Mouse (Mus musculus) A20 (cell line): Measurements from ENCODE around the gene Nphp4.

Experiments used
- DNase-seq: peaks from one replicate; pipeline ENCODE4 v3.0.0-alpha.2; 2011; ENCODE audit warnings: low read depth, low spot score

The Nphp4 gene

DNA sequence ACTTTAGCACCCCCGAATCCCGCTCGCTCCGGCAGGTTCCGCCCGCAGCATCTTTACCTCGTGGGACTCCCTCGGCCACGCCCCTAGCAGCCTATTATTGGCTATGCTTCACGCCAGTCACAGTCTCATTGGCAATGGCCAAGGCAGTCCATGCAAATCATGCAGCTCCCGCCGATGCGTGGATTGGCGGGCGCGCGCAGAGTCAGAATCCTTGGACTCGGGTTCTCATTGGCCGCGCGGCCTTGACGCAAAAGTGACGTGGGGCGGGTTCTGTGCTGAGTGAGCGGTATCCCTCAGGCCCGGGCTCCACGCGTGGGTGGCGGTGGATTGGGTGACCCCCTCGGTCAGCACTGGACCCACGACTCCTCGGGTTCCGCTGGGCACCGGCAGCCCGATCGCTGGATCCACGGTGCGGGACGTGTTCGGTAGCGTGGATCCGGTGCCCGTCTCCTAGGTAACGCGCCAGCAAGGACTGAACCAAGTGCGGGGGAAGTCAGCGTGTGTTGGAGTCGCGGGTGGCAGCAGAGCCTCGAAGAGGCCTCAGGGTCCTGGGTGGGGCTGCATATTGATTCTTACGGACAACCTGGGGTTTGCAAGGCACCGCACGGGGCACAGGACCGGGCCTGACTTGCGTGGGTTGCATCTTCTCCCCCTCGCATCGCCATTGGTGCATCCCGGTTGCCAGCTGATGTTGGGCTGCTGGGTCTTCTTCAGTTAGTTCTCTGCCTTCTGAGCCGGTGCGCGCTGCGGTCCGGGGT lies 1.1 kb downstream of the Nphp4 start, which contains the start of gene Kcnab2:
TSS of gene Kcnab2 (minus strand) at position 406 of the 758 bp plus-strand sequence.
- DNase-seq, result no peak

DNA sequence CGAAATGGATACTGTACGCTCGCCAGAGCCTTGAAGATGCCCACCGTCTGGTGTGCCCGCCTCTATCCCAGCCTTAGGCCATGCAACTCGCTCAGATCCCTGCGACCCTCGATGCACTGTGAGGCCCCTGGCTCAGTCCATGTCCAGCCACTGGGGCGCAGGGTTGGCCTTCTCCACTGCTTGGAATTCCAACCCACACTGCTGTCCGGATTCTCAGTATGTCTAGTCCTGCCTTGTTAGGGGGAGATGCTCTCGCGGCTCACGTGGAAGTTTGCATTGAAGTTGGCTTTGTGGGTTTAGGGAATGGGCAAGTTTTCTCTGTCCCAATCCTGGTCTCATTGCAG lies 1.7 kb downstream of the Nphp4 start:
- DNase-seq, result no peak

DNA sequence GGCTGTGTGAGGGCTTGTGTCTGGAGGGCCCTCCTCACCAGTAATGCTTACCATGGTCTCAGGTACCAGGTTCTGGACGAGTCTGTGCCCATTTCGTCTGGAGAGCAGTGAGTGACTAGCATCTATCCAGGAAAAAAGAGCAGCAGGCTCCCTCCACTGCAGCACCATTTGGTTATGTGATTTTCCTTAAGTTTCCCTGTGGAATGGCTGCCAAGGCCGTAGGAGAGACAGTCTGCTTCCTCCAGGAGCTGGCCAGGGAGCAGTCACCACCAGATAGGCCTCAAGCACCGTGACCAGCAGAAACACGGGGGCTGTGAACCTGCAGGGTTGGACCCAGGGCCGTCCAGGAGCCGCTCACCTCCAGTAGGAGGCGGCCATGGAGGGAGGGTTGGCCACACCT lies 3.9 kb downstream of the Nphp4 start:
- DNase-seq, result no peak

DNA sequence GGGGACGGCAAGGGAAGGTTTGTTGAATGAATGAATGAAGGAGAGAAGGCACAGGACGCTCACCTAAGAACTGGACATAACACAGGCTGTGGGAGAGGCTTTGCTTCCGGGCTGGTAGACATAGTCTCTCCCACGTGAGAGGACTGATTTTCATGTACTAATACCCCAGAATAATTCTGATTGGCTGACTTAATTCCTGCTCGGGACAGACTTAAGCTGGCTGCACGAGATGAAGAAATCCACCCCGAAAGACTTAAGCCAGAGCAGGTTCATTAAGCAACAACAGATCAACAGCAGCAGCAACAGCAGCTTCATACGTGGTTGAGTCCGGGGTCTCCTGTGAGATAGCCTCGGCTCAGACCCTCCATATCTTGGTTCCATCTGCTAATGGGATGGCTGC lies 11.5 kb downstream of the Nphp4 start:
- DNase-seq, result no peak

DNA sequence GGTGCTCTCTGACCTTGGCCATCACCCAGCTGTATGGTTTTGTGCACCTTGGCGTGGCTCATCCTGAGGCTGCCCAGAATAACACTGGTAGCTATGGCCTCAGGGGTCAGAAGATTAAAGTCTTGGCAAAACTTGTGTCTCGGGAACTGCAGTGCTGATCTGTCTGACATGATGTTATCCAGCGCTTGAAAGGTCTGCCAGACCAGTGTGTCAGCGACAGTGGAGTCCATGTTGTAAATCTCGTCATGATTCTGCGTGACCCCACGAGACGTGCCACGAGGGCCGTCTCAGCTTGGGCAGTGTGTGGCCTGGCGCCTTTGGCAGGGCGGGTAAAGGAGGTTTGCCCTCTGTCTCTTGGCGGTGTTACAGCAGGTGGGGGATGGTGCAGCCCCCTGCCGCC lies 13.8 kb downstream of the Nphp4 start:
- no peak for DNase-seq

DNA sequence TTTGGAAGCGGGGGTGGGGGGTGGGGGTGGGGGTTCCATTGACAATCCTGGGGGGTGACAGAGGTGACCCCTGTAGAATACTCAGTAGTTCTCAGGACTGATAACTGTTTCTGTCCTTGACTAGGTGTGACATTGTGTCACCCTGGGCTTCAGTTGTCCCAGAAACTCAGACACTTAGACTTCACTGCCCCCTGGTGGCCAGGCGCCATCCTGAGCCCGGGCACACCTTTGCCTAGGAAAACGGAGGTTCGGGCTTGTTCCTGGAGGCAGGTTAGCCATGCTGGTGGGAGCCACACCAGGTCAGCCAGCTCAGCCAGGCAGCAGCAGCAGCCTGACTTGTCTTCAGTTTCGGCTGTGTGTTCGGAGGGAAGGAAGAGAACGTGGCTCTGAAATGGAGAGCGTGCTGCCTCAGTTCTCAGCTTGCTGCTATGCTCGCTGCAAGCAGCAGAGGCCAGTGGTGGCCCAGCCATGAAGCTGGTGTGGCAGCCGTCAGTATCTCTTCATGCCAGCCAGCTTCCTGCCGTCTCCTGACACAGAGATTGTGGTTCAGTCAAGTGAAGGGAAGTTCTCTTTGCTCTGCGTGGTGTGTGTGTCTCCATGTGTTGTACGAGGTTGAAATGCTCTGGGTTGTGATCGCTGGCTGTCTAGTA lies 14.9 kb downstream of the Nphp4 start:
- no peak for DNase-seq

DNA sequence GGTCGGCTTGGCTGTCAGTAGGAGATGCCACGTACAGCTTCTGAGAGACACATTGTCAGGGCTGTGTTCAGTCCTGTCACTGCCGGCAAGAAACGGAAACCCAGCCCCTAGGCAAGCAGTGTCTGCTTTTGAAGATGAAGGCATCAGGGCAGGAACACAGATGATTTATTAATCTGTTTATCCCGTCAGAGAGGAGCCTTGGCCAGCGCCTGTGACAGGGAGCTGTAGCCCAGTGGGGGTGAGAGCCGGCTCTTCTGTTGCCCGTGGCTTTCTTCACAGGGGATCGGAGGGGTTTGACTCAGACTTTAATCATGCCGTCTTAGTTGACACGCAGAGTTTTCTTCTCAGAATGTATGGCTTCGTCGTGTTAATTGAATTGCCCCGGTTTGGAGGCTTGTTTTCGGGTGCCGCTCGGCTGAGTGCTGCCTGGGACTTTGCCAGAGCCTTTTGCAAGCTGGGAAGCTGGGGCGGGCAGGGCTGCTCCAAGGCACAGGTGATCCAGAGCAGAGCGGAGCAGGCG lies 17.9 kb downstream of the Nphp4 start:
- no peak for DNase-seq

DNA sequence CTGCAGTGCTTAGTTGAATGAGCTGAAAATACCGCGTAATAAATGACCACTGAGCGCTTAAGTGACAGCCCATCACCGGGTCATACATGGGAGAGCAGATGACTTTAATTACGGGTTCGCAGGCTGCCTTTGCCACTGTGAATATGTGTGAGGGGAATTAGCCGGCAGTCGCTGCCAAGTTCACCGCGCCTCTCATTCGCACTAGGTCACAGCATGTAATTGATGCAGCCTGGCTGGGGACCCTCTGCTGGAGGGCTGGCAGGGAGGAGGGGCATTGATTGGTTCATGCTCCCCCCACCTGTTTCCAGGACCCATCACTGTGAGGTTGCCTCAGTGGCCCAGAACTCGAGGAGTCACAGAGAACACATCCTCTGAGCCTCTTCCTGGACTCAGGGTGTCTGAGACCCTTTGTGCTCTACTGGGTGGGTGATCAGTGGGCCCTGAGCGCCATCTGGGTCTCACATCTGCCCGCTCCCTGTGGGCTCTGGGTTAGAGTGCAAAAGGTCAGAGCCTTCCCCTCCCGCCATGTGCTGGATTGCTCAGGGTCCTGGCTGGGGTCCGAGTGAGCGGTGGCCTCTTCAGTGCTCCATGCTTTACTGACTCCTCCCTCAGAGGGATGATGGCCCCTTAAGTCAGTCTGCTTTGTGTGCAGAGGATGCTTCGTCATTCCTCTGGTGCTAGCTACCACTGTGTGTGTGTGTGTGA lies 35.9 kb downstream of the Nphp4 start:
- no peak for DNase-seq

DNA sequence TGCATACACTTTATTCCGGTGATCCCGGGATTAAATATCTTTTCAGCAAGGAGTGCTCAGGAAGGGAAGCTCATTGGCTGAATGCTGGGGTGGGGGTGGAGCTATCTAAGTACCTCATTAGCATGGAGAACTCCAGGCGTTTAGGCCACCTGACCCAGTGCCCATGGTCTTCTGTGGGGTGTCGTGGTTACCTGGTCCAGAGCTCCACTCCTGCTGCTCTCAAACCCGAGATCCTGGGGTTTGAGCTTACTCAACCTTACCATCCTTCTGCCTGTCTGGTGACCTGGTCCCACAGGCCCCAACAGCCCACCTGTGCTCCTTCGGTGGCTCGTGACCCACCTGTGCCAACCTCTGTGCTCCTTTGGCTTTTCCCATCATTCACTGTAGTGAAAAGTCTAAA lies 38.4 kb downstream of the Nphp4 start:
- no peak for DNase-seq

DNA sequence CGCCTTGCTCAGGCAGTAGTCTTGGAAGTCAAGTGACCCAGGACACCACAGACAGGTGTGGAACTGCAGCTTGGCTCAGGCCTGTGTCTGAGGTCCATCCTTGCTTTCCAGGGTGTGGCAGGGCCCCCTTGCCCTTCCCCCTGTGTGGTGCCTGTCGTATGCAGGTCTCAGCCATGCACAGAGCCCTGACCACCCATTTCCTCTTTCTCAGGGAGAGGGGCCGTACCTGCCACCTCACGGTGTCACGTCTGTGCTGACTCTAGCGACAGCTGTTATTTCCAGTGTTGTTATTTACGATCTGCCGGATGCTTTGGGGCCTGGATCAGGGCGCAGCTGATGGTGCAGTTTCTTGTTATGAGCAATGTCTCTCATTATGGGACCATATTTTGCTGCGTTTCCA lies 42.6 kb downstream of the Nphp4 start:
- DNase-seq, result no peak

DNA sequence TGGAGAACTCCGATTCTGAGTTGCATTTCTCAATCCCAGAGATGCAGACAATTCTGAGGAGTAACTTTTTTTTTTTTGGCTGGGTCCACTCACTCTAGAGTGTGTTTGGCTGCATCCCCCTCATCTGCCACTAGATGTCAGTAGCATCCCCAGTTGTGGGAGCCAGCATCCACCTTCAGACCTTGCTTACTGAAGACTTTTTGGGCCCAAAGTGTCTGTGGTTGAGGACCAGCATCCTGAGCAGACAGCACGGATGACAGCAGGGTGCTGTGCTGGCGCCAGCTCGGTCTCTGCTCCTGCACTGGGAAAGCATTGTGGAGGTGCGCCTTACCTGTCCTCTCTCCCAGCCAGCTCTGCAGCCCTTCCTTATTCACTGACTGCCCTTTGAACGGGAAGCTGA lies 43.6 kb downstream of the Nphp4 start:
- no peak for DNase-seq

DNA sequence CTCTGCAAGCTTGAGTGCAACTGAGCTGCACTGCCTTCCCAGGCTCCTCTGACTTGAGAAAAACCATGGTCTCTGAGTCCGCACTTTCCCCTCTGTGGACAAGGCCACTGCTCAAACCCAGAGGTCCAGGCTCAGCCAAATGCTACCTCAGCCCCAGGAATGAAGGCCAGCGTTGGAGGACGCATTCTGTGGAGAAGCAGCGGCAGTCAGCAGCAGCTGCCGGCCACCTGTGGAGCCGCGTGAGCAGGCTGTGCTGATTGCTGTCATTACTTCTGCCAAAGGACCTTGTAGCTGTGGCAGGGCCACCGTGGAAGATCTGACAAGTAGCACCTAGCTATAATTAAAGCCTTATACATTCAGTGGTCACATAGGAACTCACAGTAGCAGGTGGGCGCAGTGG lies 56.4 kb downstream of the Nphp4 start:
- no peak for DNase-seq

DNA sequence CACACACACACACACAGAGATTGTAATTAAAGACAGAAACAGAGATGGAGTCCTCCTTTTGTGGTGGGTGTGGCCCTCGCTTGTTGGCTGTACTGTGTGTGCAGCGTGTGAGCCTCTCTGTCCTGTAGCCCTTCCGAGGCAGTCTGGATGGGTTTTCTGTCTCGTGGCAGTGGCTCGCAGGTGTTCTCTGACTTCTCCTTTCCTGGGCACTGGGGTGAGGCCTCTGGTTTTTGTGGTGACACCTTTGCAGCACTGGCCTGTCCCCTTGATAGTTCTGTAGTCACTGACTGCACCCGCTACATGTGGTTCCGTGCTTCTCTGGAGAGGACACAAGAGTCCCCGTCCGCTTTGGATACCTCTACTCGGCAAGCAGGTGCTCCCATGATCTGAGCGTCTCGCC lies 63.2 kb downstream of the Nphp4 start:
- DNase-seq, result no peak

DNA sequence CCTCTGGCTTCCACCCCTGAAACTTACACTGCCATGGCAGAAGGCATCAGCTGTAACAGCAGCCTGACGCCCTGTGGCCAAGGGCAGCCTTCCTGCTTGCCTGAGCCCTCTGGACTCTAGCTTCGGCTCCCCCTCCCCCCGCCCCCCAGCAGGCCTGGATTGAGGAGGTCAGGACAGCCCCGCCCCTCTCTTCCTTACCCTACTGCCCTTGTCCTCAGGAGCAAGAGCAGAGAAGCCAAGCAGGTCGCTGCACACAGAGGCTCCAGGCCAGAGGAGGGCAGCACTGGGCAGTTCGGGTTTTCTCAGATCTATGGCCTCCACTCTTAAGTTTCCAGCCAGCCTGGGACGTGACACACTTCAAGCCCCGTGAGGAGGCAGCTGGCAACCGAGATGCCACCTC lies 64.7 kb downstream of the Nphp4 start:
- DNase-seq, result no peak

DNA sequence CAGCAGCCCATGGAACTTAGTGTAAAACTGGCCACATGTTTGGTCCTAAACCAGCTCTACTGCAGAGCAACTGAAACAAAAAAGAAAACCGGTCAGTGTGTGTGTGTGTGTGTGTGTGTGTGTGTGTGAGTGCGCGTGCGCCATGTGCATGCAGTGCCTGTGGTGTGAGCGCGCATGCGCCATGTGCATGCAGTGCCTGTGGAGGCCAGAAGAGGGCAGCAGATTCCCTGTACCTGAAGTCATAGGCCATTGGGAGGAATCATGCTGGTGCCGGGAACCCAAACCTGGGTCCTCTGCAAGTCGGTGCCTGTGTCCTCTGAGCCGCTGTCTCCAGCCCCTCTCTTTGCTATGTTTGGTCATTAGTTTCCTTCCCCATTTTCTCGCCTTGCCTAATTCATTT lies 65.9 kb downstream of the Nphp4 start:
- DNase-seq, result no peak

DNA sequence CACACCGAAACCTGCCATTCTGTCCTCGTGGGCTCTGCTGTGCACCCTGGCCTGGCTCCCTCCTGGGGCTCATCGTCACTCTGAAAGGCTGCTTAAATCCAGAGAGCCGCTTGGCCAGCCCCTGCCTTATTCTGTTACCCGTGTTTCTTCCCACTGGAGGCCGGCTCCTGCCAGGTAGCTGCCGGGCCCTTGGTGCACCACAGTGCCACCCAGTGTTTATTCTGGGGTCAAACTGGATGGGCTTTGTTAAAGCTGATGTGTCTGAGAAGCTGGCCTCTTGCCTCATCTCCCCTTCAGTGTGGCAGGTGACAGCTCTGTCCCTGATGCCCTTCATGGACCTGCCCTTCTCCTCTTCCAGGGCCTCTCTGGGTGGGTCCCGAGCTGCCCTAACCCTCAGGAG lies 70.0 kb downstream of the Nphp4 start:
- DNase-seq, result no peak

DNA sequence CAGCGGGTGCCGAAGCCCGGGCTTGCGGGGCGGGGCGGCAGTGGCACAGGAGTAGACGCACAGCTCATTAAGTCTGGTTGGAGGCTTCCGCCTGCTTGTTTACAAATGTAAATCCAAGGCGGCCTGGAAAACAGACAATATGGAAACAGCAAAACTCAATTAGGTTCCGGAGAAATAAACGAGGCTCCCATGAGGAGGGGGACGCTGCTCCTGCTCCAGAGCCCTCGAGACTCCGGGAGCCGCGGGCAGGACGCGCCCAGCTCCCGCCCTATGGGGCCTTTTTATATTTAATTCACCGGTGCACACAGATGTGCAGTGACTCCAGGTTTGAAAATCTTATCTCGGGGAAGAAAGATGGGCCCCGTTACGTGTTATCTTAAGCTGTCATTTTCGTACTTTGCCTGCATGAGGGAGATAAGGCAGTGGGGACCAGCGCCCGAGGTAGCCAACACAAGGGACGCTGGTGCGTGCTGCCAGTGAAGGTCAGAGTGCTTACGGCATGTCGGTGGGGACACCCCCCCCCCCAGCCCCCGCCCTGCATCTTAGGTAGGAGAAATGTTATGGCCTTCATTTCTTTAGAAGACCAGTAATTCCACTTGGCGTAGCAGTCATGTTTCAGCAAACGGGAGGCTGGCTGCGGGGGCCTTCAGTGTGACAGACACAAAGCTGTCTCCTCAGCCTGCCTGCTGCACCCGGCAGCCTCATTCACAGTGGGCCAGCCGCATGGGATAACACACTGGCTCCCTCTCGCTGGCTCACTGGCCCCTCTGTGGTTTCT lies 71.6 kb downstream of the Nphp4 start:
- DNase-seq, result no peak

DNA sequence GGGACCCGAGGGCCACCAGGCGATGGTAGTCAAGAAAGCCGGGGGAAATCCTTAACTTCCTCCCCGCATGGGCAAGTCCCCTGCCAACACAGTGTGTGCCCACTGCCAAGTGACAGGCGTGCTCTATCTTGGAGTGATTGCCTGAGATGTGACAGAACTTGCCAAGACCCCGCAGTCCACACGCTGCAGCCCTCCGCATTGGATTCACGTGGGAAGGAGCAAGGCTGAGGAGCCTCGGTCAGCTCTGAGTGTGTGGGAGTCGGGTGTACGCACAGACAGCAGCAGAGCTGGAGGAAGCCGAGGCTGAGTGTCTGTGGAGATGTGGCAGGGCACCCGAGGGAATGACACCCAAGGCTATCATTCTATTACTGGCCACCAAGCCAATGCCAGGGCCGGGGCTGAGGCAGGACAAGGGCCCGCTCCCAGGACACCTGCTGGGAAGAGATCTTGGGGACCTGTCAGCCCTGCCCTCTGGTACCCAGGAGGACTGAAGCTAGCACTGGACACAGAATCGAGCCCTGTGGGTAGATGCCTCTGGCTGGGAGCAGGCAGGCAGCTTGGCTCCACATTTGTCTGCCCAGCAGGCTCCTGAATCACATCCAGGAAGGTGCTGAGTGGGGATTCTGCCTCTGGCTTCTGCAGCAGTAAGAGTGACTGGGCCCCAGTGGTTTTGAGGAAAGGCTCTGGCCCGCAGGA lies 73.1 kb downstream of the Nphp4 start:
- DNase-seq, result no peak

DNA sequence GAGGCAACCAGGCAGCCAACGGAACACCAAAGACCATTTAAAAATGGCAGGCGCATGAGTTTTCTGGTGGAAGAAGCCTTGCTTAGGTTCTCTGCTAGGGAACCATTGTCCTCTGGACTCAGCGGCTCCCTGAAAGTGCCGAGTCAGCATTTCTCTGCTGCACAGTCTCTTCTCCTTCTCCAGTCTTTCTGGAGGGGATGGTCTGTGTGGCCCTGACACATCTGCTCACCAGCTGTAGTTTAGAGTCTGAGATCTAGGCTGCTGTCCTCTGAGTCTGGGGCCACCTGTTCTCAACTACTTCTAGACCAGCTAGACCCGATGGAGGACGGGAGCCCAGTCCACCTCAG lies 73.7 kb downstream of the Nphp4 start:
- no peak for DNase-seq

DNA sequence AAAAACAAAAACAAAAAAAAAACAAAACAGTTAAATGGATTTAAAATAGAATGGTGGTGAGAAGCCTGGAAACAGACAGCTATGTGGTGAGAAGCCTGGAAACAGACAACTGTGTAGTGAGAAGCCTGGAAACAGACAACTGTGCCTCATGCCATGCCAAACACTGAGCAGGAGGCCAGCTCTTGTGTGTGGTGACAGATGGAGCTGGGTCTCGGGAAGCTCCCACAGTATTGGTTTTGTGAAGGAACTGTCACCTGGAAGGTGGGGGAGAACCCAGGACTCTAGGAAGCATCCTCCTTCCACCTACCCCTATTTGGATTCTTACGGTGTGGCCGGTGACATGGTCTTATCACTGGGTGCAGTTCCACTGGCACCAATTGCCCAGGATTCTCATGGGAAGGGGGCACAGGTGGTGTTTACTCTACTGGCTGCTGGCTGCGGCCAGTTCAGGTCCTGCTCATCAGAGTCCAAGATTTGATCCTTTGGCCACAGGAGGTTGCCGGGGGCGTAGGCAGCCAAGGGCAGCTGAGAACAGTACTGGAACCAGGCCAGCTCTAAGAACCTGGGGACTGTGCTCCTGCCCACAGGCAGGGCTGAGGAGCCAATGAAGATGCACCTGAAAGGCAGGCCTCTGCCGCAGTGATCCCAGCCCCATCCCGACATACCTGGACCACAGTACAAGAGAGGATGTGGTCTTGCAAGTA lies 77.2 kb downstream of the Nphp4 start:
- DNase-seq, result no peak

DNA sequence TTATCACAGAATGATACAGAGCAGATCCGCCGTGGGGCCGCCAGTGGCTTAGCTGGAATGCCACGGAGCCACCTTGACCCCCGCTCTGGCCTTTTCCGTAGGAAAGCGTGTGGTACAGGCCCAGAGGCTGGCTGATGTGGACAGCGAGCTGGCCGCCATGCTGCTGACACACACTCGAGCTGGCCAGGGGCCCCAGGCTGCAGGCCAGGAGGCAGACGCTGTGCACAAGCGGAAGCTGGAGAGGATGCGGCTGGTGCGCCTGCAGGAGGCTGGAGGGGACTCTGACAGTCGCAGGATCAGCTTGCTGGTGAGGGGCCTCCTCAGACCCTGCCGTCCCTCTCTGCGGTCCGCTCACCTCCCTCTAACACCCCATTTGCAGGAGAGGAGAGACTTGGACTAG lies 77.9 kb downstream of the Nphp4 start:
- no peak for DNase-seq
